Mouse (Mus musculus) fibroblast of lung, adult 2 months (primary cell): ENCODE data around the gene Btbd18.

Source experiments
- DNase-seq: peaks from one replicate; pipeline ENCODE4 v3.0.0-alpha.2; 2011; ENCODE audit warnings: low read depth

Gene Btbd18

GRCm38 (mm10) chr2:84703497-84703896 lies 44.6 kb downstream of the Btbd18 start:
- DNase-seq = no peak

GRCm38 (mm10) chr2:84704329-84704728 lies 45.5 kb downstream of the Btbd18 start:
- DNase-seq = no peak

GRCm38 (mm10) chr2:84705295-84705694 lies 46.4 kb downstream of the Btbd18 start:
- DNase-seq = no peak

- DNase-seq = no peak
Observed at GRCm38 (mm10) chr2:84707523-84707922, 48.6 kb downstream of the Btbd18 start.

GRCm38 (mm10) chr2:84711898-84712297 lies 53.0 kb downstream of the Btbd18 start:
- DNase-seq = no peak

- no peak for DNase-seq
Observed at GRCm38 (mm10) chr2:84714422-84714810, 55.5 kb downstream of the Btbd18 start.

- peak; percentile 91 for DNase-seq
Observed at GRCm38 (mm10) chr2:84714811-84715561, 56.1 kb downstream of the Btbd18 start, which contains the start of gene Zdhhc5. Zdhhc5 (minus strand) TSS chr2:84715180.

GRCm38 (mm10) chr2:84715562-84716361 lies 56.9 kb downstream of the Btbd18 start:
- peak; percentile 94 for DNase-seq

GRCm38 (mm10) chr2:84716423-84717355 lies 57.8 kb downstream of the Btbd18 start:
- DNase-seq = no peak

- no peak for DNase-seq
Observed at GRCm38 (mm10) chr2:84717357-84717756, 58.5 kb downstream of the Btbd18 start.
